Mouse (Mus musculus) intestine, embryonic 16.5 days (tissue): ENCODE measurements around the gene Mgmt. TPM values are rescaled to one million over a fixed set of nuclear protein-coding genes. Genes with fewer than 3 reads are reported as not detected.

Experiments used
- ATAC-seq: fragments of 200-750 bp; cut with Nextera tagmentation; 2 replicates; pipeline ENCODE4 v1.8.0; 2017; ENCODE audit warnings: moderate TSS enrichment, moderate library complexity
- H3K27ac ChIP-seq: fragments of 300-500 bp; sonication (generic); 2 replicates; pipeline ENCODE4 v1.5.1; 2014; ENCODE audit warnings: mild to moderate bottlenecking, low read length
- H3K27me3 ChIP-seq: fragments of 300-500 bp; sonication (generic); replicated peaks from 2 replicates; pipeline ENCODE4 v1.6.1; 2014; ENCODE audit warnings: low read length, control low read depth, mixed read lengths; ENCODE audit not compliant: control insufficient read depth, insufficient read depth
- H3K36me3 ChIP-seq: fragments of 300-500 bp; sonication (generic); 2 replicates; pipeline ENCODE4 v1.6.1; 2014; ENCODE audit warnings: low read length, control low read depth; ENCODE audit not compliant: control insufficient read depth, insufficient read depth
- H3K4me1 ChIP-seq: fragments of 300-500 bp; sonication (generic); 2 replicates; pipeline ENCODE4 v1.6.1; 2014; ENCODE audit warnings: low read length, control low read depth, mixed read lengths; ENCODE audit not compliant: control insufficient read depth, insufficient read depth
- H3K4me2 ChIP-seq: fragments of 300-500 bp; sonication (generic); 2 replicates; pipeline ENCODE4 v1.6.1; 2014; ENCODE audit warnings: low read depth, low read length, control low read depth
- H3K4me3 ChIP-seq: fragments of 300-500 bp; sonication (generic); 2 replicates; pipeline ENCODE4 v1.5.1; 2014; ENCODE audit warnings: mild to moderate bottlenecking, low read length
- H3K9ac ChIP-seq: fragments of 300-500 bp; sonication (generic); 2 replicates; pipeline ENCODE4 v1.6.1; 2014; ENCODE audit warnings: low read depth, low read length
- H3K9me3 ChIP-seq: fragments of 300-500 bp; sonication (generic); 2 replicates; pipeline ENCODE4 v1.6.1; 2016; ENCODE audit warnings: low read length, control low read depth; ENCODE audit not compliant: control insufficient read depth
- WGBS: fragments of 180-500 bp; shearing (Covaris S2); extraction: QIAGEN DNeasy Blood & Tissue Kit; methylation state at CpG from one replicate; pipeline ENCODE4 v1.1.7; 2014; 5-methylcytosine and 5-hydroxymethylcytosine counted together
- polyA plus RNA-seq: library from polyadenylated mRNA; unstranded; fragments of >200 nt; fragmentation: Nextera tagmentation; extraction: Ambion mirVana; gene quantifications from 2 replicates; pipeline ENCODE4 v1.2.1, GENCODE M21; 2015

Gene Mgmt
- polyA plus RNA-seq, 1 experiment from 2014 or later, result 5.9 TPM

GRCm38 (mm10) chr7:137069768-137070167 lies 175.4 kb downstream of the Mgmt start:
- 88% methylated on average over 6 of the region's 6 CpGs for WGBS
- H3K27ac ChIP-seq, result no peak overlapping the region

GRCm38 (mm10) chr7:137071346-137071745 lies 176.9 kb downstream of the Mgmt start:
- no peak overlapping the region for H3K4me2 ChIP-seq
- H3K9ac ChIP-seq, result no peak overlapping the region
- peaks cover 9% of the 10 kb centered on the region for H3K4me1 ChIP-seq
- no peak overlapping the region for H3K27ac ChIP-seq
- no peak overlapping the region for H3K4me3 ChIP-seq
- no peaks in the 10 kb centered on the region for H3K36me3 ChIP-seq
- H3K27me3 ChIP-seq, result no peaks in the 10 kb centered on the region
- 94% methylated on average over 6 of the region's 6 CpGs for WGBS
- no peaks in the 10 kb centered on the region for H3K9me3 ChIP-seq
- no peak for ATAC-seq

More at GRCm38 (mm10) chr7:137069768-137070167, 175.4 kb downstream of the Mgmt start:
- Histone ChIP-seq H3K9ac (no peak overlapping the region), H3K4me1 (peaks cover 9% of the 10 kb centered on the region), H3K9me3 (no peaks in the 10 kb centered on the region), H3K4me3 (no peak overlapping the region), H3K27me3 (no peaks in the 10 kb centered on the region), H3K36me3 (no peaks in the 10 kb centered on the region), H3K4me2 (no peak overlapping the region)
- no peak for ATAC-seq

GRCm38 (mm10) chr7:137073878-137074277 lies 179.5 kb downstream of the Mgmt start:
- H3K9me3 ChIP-seq, result no peaks in the 10 kb centered on the region
- H3K4me1 ChIP-seq, result peaks cover 9% of the 10 kb centered on the region
- no peaks in the 10 kb centered on the region for H3K36me3 ChIP-seq
- H3K4me2 ChIP-seq, result no peak overlapping the region
- H3K27me3 ChIP-seq, result no peaks in the 10 kb centered on the region
- WGBS, result 61% methylated on average over 5 of the region's 5 CpGs
- no peak overlapping the region for H3K4me3 ChIP-seq
- no peak overlapping the region for H3K27ac ChIP-seq
- H3K9ac ChIP-seq, result no peak overlapping the region
- ATAC-seq, result no peak

- ATAC-seq, result no peak
- WGBS, result 56% methylated on average over 6 of the region's 6 CpGs
- Histone ChIP-seq H3K4me1 (peaks cover 9% of the 10 kb centered on the region), H3K27me3 (no peaks in the 10 kb centered on the region), H3K27ac (no peak overlapping the region), H3K36me3 (no peaks in the 10 kb centered on the region), H3K4me2 (no peak overlapping the region), H3K9ac (no peak overlapping the region), H3K4me3 (no peak overlapping the region), H3K9me3 (no peaks in the 10 kb centered on the region)
Observed at GRCm38 (mm10) chr7:137074324-137074723, 179.9 kb downstream of the Mgmt start.

- Histone ChIP-seq H3K4me2 (no peak overlapping the region), H3K9me3 (no peaks in the 10 kb centered on the region), H3K9ac (no peak overlapping the region), H3K4me3 (no peak overlapping the region), H3K4me1 (peaks cover 9% of the 10 kb centered on the region), H3K27me3 (no peaks in the 10 kb centered on the region), H3K36me3 (no peaks in the 10 kb centered on the region), H3K27ac (no peak overlapping the region)
- ATAC-seq, result no peak
- WGBS, result 81% methylated on average over 1 of the region's 1 CpGs
Observed at GRCm38 (mm10) chr7:137075301-137075700, 180.9 kb downstream of the Mgmt start.

GRCm38 (mm10) chr7:137080171-137080570 lies 185.8 kb downstream of the Mgmt start:
- Histone ChIP-seq H3K9me3 (no peaks in the 10 kb centered on the region), H3K4me2 (no peak overlapping the region), H3K27me3 (no peaks in the 10 kb centered on the region), H3K4me3 (no peak overlapping the region), H3K9ac (no peak overlapping the region), H3K36me3 (no peaks in the 10 kb centered on the region), H3K27ac (no peak overlapping the region), H3K4me1 (no peaks in the 10 kb centered on the region)
- WGBS, result 86% methylated on average over 4 of the region's 4 CpGs
- ATAC-seq, result no peak

- Histone ChIP-seq H3K27ac (no peak overlapping the region), H3K9me3 (no peaks in the 10 kb centered on the region), H3K4me3 (no peak overlapping the region), H3K36me3 (no peaks in the 10 kb centered on the region), H3K4me1 (peaks cover 16% of the 10 kb centered on the region), H3K9ac (no peak overlapping the region), H3K27me3 (no peaks in the 10 kb centered on the region), H3K4me2 (no peak overlapping the region)
- no peak for ATAC-seq
- 77% methylated on average over 6 of the region's 6 CpGs for WGBS
Observed at GRCm38 (mm10) chr7:137082171-137082570, 187.8 kb downstream of the Mgmt start.

GRCm38 (mm10) chr7:137084651-137085050 lies 190.2 kb downstream of the Mgmt start:
- no peaks in the 10 kb centered on the region for H3K9me3 ChIP-seq
- peaks cover 16% of the 10 kb centered on the region for H3K4me1 ChIP-seq
- no peak overlapping the region for H3K4me2 ChIP-seq
- WGBS, result 95% methylated on average over 7 of the region's 7 CpGs
- no peak overlapping the region for H3K4me3 ChIP-seq
- H3K9ac ChIP-seq, result no peak overlapping the region
- H3K36me3 ChIP-seq, result no peaks in the 10 kb centered on the region
- no peak for ATAC-seq
- no peak overlapping the region for H3K27ac ChIP-seq
- H3K27me3 ChIP-seq, result no peaks in the 10 kb centered on the region

GRCm38 (mm10) chr7:137085969-137086606 lies 191.7 kb downstream of the Mgmt start:
- H3K4me3 ChIP-seq, result no peak overlapping the region
- H3K4me2 ChIP-seq, result no peak overlapping the region
- peaks cover 16% of the 10 kb centered on the region for H3K4me1 ChIP-seq
- WGBS, result 21% methylated on average over 14 of the region's 14 CpGs
- H3K27me3 ChIP-seq, result no peaks in the 10 kb centered on the region
- no peaks in the 10 kb centered on the region for H3K36me3 ChIP-seq
- H3K27ac ChIP-seq, result peak overlapping the region; percentile 26; the same call in 1 of the 2 replicates
- ATAC-seq, result peak; percentile 91
- H3K9ac ChIP-seq, result no peak overlapping the region
- H3K9me3 ChIP-seq, result no peaks in the 10 kb centered on the region

GRCm38 (mm10) chr7:137087136-137087535 lies 192.7 kb downstream of the Mgmt start:
- no peaks in the 10 kb centered on the region for H3K27me3 ChIP-seq
- no peak overlapping the region; the same call in 1 of the 2 replicates for H3K27ac ChIP-seq
- H3K4me1 ChIP-seq, result peaks cover 16% of the 10 kb centered on the region
- no peak overlapping the region for H3K4me2 ChIP-seq
- H3K36me3 ChIP-seq, result no peaks in the 10 kb centered on the region
- H3K4me3 ChIP-seq, result no peak overlapping the region
- ATAC-seq, result no peak
- WGBS, result 58% methylated on average over 6 of the region's 6 CpGs
- H3K9me3 ChIP-seq, result no peaks in the 10 kb centered on the region
- no peak overlapping the region for H3K9ac ChIP-seq
